Mouse (Mus musculus): ENCODE measurements around the gene Ttyh3.

Gene Ttyh3

GRCm38 (mm10) chr5:140609511-140610272 lies 39.1 kb downstream of the Ttyh3 start:
- DNase-seq (ENCODE audit: low spot score): peak; percentile 87

- DNase-seq (ENCODE audit: low spot score): no peak
Measured at GRCm38 (mm10) chr5:140608634-140609015, 40.2 kb downstream of the Ttyh3 start.

GRCm38 (mm10) chr5:140607836-140608633 lies 40.8 kb downstream of the Ttyh3 start:
- DNase-seq (ENCODE audit: low spot score): no peak

- DNase-seq (ENCODE audit: low spot score): peak; percentile 97
Measured at GRCm38 (mm10) chr5:140607001-140607835, 41.6 kb downstream of the Ttyh3 start, which contains the start of gene Lfng. Gene Lfng, plus strand, starts transcription at chr5:140607320.

- no peak for DNase-seq (ENCODE audit: low spot score)
Measured at GRCm38 (mm10) chr5:140606386-140606785, 42.4 kb downstream of the Ttyh3 start.

GRCm38 (mm10) chr5:140605228-140605627 lies 43.6 kb downstream of the Ttyh3 start:
- DNase-seq (ENCODE audit: low spot score): no peak

GRCm38 (mm10) chr5:140604386-140604785 lies 44.4 kb downstream of the Ttyh3 start:
- DNase-seq (ENCODE audit: low spot score): no peak

GRCm38 (mm10) chr5:140602540-140602939 lies 46.3 kb downstream of the Ttyh3 start:
- no peak for DNase-seq (ENCODE audit: low spot score)

- no peak for DNase-seq (ENCODE audit: low spot score)
Measured at GRCm38 (mm10) chr5:140601712-140602111, 47.1 kb downstream of the Ttyh3 start.

- DNase-seq (ENCODE audit: low spot score): no peak
Measured at GRCm38 (mm10) chr5:140599939-140600338, 48.9 kb downstream of the Ttyh3 start.

GRCm38 (mm10) chr5:140597787-140598186 lies 51.0 kb downstream of the Ttyh3 start:
- DNase-seq (ENCODE audit: low spot score): no peak

GRCm38 (mm10) chr5:140596927-140597588 lies 51.8 kb downstream of the Ttyh3 start:
- peak; percentile 81 for DNase-seq (ENCODE audit: low spot score)

GRCm38 (mm10) chr5:140596426-140596825 lies 52.4 kb downstream of the Ttyh3 start:
- peak; percentile 67 for DNase-seq (ENCODE audit: low spot score)

GRCm38 (mm10) chr5:140594846-140595245 lies 54.0 kb downstream of the Ttyh3 start:
- DNase-seq (ENCODE audit: low spot score): no peak

- DNase-seq (ENCODE audit: low spot score): no peak
Measured at GRCm38 (mm10) chr5:140589082-140589774, 59.6 kb downstream of the Ttyh3 start.

GRCm38 (mm10) chr5:140583732-140584368 lies 65.0 kb downstream of the Ttyh3 start:
- DNase-seq (ENCODE audit: low spot score): no peak

GRCm38 (mm10) chr5:140582995-140583731 lies 65.7 kb downstream of the Ttyh3 start:
- DNase-seq (ENCODE audit: low spot score): no peak

GRCm38 (mm10) chr5:140581569-140581968 lies 67.3 kb downstream of the Ttyh3 start:
- no peak for DNase-seq (ENCODE audit: low spot score)

- DNase-seq (ENCODE audit: low spot score): no peak
Measured at GRCm38 (mm10) chr5:140579771-140580170, 69.1 kb downstream of the Ttyh3 start.

- DNase-seq (ENCODE audit: low spot score): no peak
Measured at GRCm38 (mm10) chr5:140579221-140579620, 69.6 kb downstream of the Ttyh3 start.
